Mouse (Mus musculus) testis, adult 2 months (tissue): ENCODE measurements around the gene Slc25a21.

Experiments
- CTCF ChIP-seq: fragments of 200-500 bp; IDR thresholded peaks from 2 replicates; pipeline ENCODE4 v1.5.1; 2012; ENCODE audit warnings: low read depth, mild to moderate bottlenecking, inconsistent platforms, low read length, moderate library complexity; ENCODE audit not compliant: control insufficient read depth, insufficient read depth, insufficient replicate concordance
- POLR2A ChIP-seq: fragments of 200-500 bp; IDR thresholded peaks from 2 replicates; pipeline ENCODE4 v1.6.1; 2012; ENCODE audit warnings: low read depth, mild to moderate bottlenecking, inconsistent platforms, low read length, moderate library complexity; ENCODE audit not compliant: control insufficient read depth

DNA sequence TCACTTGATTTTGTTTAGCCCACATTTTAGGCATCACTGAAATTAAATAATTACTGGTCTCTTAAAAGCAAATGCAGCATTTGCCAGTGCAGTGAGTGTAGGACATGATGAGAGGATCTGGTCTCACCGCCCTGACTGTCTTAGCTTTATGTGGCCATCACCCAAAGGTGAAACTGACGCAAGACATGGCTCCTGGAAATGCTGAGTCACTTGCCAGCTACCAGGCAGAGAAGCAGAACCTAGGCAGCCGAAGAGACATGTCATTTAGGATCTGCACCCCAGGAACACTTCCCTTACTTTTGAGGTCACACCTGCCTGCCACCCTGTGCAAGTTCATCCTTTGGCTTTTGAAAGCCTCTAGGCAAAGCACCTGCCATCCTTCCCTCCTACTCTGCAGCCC is 180.4 kb downstream of the Slc25a21 start:
- TF ChIP-seq CTCF (no peak), POLR2A (no peak)
